Mouse (Mus musculus) stomach, postnatal 0 days (tissue): ENCODE data around the gene Baz1a.
"Not testable (repeated sequence)": the region's sequence is repeated elsewhere in the genome, so short reads cannot be mapped to it uniquely, and the experiment has no call there.

Source experiments
- CTCF ChIP-seq: IDR thresholded peaks from 2 replicates; pipeline ENCODE4 v1.5.1; 2016; ENCODE audit warnings: antibody characterized with exemption, low read depth, mild to moderate bottlenecking, moderate library complexity
- EP300 ChIP-seq: optimal IDR thresholded peaks from 2 replicates; pipeline ENCODE3; 2016; ENCODE audit warnings: antibody characterized with exemption

- not testable (repeated sequence) for TF ChIP-seq CTCF, EP300
Measured at GRCm38 (mm10) chr12:54892559-54892958, 121.6 kb downstream of the Baz1a start.
